Mouse (Mus musculus): ENCODE data around the gene Kmt2e. TPM values are rescaled to one million over a fixed set of nuclear protein-coding genes. Genes with fewer than 3 reads are reported as not detected.

Kmt2e gene
- polyA plus RNA-seq (2011; ENCODE audit: insufficient read depth, insufficient read length, low replicate concordance, missing spikeins): 24.6 and 68.7 TPM in 2 replicates

GRCm38 (mm10) chr5:23433720-23434597, at the start of gene Kmt2e:
TSS of gene Kmt2e (plus strand) at chr5:23434441.
- TF ChIP-seq CTCF (IDR thresholded peaks at IDR 0.05; ENCODE audit: control insufficient read depth, insufficient read depth, low read length) (peak; percentile 32; the same call in 1 of the 2 replicates), POLR2A (IDR thresholded peaks at IDR 0.05; ENCODE audit: borderline replicate concordance, control insufficient read depth, low read depth, low read length) (peak; percentile 86)
- no peaks in the 10 kb centered on the region; the same call in 1 of the 2 replicates for H3K4me1 ChIP-seq (ENCODE audit: control insufficient read depth, insufficient read depth, low read length)
- H3K27ac ChIP-seq (ENCODE audit: control insufficient read depth, insufficient read depth, low read depth, low read length, poor library complexity): peak within 1 kb of the TSS; percentile 98
- peak within 1 kb of the TSS; percentile 86 for H3K4me3 ChIP-seq (replicated peaks; ENCODE audit: control insufficient read depth, low read depth, low read length)
- 1% methylated on average over 85 of the region's 85 CpGs for WGBS

- 33% methylated on average over 1 of the region's 1 CpGs for WGBS
- no peak for TF ChIP-seq POLR2A (IDR thresholded peaks at IDR 0.05; ENCODE audit: borderline replicate concordance, control insufficient read depth, low read depth, low read length)
- peak; percentile 54 for TF ChIP-seq CTCF (IDR thresholded peaks at IDR 0.05; ENCODE audit: control insufficient read depth, insufficient read depth, low read length)
- H3K4me1 ChIP-seq (ENCODE audit: control insufficient read depth, insufficient read depth, low read length): peaks cover 4% of the 10 kb centered on the region
- no peak overlapping the region for H3K27ac ChIP-seq (ENCODE audit: control insufficient read depth, insufficient read depth, low read depth, low read length, poor library complexity)
- H3K4me3 ChIP-seq (replicated peaks; ENCODE audit: control insufficient read depth, low read depth, low read length): no peak overlapping the region
Observed at GRCm38 (mm10) chr5:23385136-23385535, 49.1 kb upstream of the Kmt2e start.

DNA sequence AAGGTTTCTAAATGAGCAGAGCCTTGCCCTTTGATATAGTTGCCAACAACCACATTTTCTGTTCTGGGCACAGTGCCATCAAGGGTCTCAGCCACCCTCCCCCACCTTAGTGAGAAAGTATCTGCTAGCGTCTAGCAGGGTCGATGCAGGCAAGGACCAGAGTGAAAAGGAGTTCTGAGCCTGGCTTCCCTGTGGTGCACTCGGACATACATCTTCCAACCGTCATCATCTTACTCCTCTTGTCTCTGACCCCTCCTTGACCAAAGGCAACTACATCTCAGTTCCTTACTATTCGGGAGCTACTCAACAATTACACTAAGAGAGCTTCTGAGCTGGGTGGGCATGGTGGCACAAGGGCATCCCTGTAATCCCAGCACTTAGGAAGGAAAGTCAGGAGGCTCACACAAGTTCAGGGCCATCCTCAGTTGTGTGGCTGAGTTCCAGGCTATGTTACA, 48.5 kb upstream of the Kmt2e start:
- Histone ChIP-seq H3K4me1 (ENCODE audit: control insufficient read depth, insufficient read depth, low read length) (peaks cover 4% of the 10 kb centered on the region), H3K4me3 (replicated peaks; ENCODE audit: control insufficient read depth, low read depth, low read length) (no peak overlapping the region), H3K27ac (ENCODE audit: control insufficient read depth, insufficient read depth, low read depth, low read length, poor library complexity) (no peak overlapping the region)
- 72% methylated on average over 5 of the region's 5 CpGs for WGBS
- TF ChIP-seq POLR2A (IDR thresholded peaks at IDR 0.05; ENCODE audit: borderline replicate concordance, control insufficient read depth, low read depth, low read length) (no peak), CTCF (IDR thresholded peaks at IDR 0.05; ENCODE audit: control insufficient read depth, insufficient read depth, low read length) (no peak)

DNA sequence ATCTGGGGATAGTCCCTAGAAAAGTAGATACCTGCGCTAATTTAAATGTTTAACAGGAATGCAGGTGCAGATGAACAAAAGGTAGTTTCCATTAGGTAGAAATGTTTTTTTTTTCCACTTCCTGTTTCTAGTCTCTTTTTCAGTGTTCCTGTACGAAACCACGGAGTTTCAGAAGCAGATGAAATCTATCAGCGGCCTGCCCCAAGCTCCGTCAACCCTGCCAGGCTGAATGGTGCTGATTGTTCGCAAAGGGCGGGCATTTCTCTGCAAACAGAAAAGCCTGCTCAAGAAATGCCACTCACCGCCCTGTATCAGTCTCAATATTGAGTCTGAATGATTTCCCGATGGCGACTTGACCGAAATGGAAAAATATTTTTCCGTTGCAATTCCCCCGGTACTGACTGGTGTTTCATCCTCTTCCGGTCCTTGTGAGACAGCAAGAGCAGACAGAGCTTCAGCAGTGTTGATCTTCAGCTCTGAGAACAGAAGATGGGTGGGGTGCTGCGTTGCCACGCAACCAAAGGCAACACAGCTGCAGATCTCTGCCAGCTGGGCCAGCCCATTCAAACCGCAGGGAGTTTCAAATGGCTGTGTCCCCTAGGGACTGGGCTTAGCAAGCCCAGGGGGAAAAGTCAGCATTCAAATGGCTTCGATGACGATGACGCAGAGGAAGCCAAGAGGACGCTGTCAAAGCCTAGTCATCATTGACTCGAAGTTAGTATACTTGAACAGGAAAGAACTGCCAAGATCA, 47.5 kb upstream of the Kmt2e start:
- Histone ChIP-seq H3K4me1 (ENCODE audit: control insufficient read depth, insufficient read depth, low read length) (peaks cover 4% of the 10 kb centered on the region), H3K4me3 (replicated peaks; ENCODE audit: control insufficient read depth, low read depth, low read length) (peak overlapping the region; percentile 47), H3K27ac (ENCODE audit: control insufficient read depth, insufficient read depth, low read depth, low read length, poor library complexity) (peak overlapping the region; percentile 87)
- WGBS: under 1% methylated on average over 22 of the region's 22 CpGs
- no peak for TF ChIP-seq POLR2A (IDR thresholded peaks at IDR 0.05; ENCODE audit: borderline replicate concordance, control insufficient read depth, low read depth, low read length)
- no peak for TF ChIP-seq CTCF (IDR thresholded peaks at IDR 0.05; ENCODE audit: control insufficient read depth, insufficient read depth, low read length)

- H3K4me3 ChIP-seq (replicated peaks; ENCODE audit: control insufficient read depth, low read depth, low read length): no peak overlapping the region
- 23% methylated on average over 2 of the region's 2 CpGs for WGBS
- TF ChIP-seq CTCF (IDR thresholded peaks at IDR 0.05; ENCODE audit: control insufficient read depth, insufficient read depth, low read length) (no peak), POLR2A (IDR thresholded peaks at IDR 0.05; ENCODE audit: borderline replicate concordance, control insufficient read depth, low read depth, low read length) (no peak)
- peaks cover 4% of the 10 kb centered on the region for H3K4me1 ChIP-seq (ENCODE audit: control insufficient read depth, insufficient read depth, low read length)
- H3K27ac ChIP-seq (ENCODE audit: control insufficient read depth, insufficient read depth, low read depth, low read length, poor library complexity): no peak overlapping the region
Observed at GRCm38 (mm10) chr5:23387313-23387666, 47.0 kb upstream of the Kmt2e start.

DNA sequence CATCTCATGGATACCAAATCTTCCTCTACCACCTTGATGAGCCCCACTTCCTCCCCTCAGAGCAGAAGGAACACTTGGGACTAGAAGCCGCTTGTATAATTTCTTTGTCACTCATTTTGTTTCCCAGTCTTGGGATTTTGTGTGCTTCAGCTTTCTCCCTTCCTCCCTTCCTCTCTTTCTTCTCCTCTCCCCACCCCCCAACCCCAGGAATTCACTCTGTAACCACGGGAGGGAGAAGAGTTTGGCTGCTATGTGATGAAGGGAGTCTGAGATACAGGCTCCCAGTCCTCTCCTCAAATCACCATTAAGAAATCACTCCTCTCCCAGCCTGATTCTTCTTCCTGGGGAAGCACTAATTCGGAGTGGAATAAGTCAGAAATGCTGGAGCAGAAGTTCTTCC, 46.1 kb upstream of the Kmt2e start:
- TF ChIP-seq CTCF (IDR thresholded peaks at IDR 0.05; ENCODE audit: control insufficient read depth, insufficient read depth, low read length): no peak
- no peak for TF ChIP-seq POLR2A (IDR thresholded peaks at IDR 0.05; ENCODE audit: borderline replicate concordance, control insufficient read depth, low read depth, low read length)
- Histone ChIP-seq H3K4me3 (replicated peaks; ENCODE audit: control insufficient read depth, low read depth, low read length) (no peak overlapping the region), H3K4me1 (ENCODE audit: control insufficient read depth, insufficient read depth, low read length) (peaks cover 4% of the 10 kb centered on the region), H3K27ac (ENCODE audit: control insufficient read depth, insufficient read depth, low read depth, low read length, poor library complexity) (no peak overlapping the region)
- 50% methylated on average over 3 of the region's 3 CpGs for WGBS

GRCm38 (mm10) chr5:23389601-23390305, 44.5 kb upstream of the Kmt2e start:
- H3K4me3 ChIP-seq (replicated peaks; ENCODE audit: control insufficient read depth, low read depth, low read length): no peak overlapping the region
- WGBS: 76% methylated on average over 7 of the region's 7 CpGs
- H3K4me1 ChIP-seq (ENCODE audit: control insufficient read depth, insufficient read depth, low read length): peaks cover 4% of the 10 kb centered on the region
- no peak overlapping the region for H3K27ac ChIP-seq (ENCODE audit: control insufficient read depth, insufficient read depth, low read depth, low read length, poor library complexity)
- TF ChIP-seq POLR2A (IDR thresholded peaks at IDR 0.05; ENCODE audit: borderline replicate concordance, control insufficient read depth, low read depth, low read length) (no peak), CTCF (IDR thresholded peaks at IDR 0.05; ENCODE audit: control insufficient read depth, insufficient read depth, low read length) (no peak)
